Mouse (Mus musculus): Measurements from ENCODE around the gene Rnf167. TPM values are rescaled to one million over a fixed set of nuclear protein-coding genes. Genes with fewer than 3 reads are reported as not detected.

Rnf167 gene
- total RNA-seq (2021) = 100 to 1,000 TPM in 1 of 2 experiments, 10 to 100 TPM in 1; 76.9 to 106 TPM
- polyA plus RNA-seq (2012; rRNA removed) = 91.4 and 101 TPM in 2 replicates
- long read RNA-seq, transcript Rnf167-201 (9 exons, 1,833 nt) = major isoform, 35 of 50 reads
- long read RNA-seq, partial matches to known transcripts = 3 of 50 reads
- long read RNA-seq, other reads (novel, unspliced or antisense) = 12 of 50 reads

GRCm38 (mm10) chr11:70646691-70647650, at the start of gene Rnf167, which contains the start of gene Slc25a11:
Gene Rnf167, plus strand, starts transcription at chr11:70647235.
Gene Slc25a11, minus strand, starts transcription at chr11:70647479.
- DNase-seq = peak; percentile 97

GRCm38 (mm10) chr11:70597301-70597700, 49.7 kb upstream of the Rnf167 start:
- DNase-seq = no peak

GRCm38 (mm10) chr11:70598451-70598953, 48.5 kb upstream of the Rnf167 start:
- DNase-seq = no peak

GRCm38 (mm10) chr11:70605024-70605566, 41.9 kb upstream of the Rnf167 start:
- peak; percentile 78 for DNase-seq

GRCm38 (mm10) chr11:70606717-70607116, 40.3 kb upstream of the Rnf167 start:
- DNase-seq = no peak

GRCm38 (mm10) chr11:70607611-70608010, 39.4 kb upstream of the Rnf167 start:
- DNase-seq = no peak

GRCm38 (mm10) chr11:70608381-70609066, 38.5 kb upstream of the Rnf167 start:
- DNase-seq = peak; percentile 30

GRCm38 (mm10) chr11:70610752-70611151, 36.3 kb upstream of the Rnf167 start:
- DNase-seq = no peak

- no peak for DNase-seq
Observed at GRCm38 (mm10) chr11:70612505-70612904, 34.5 kb upstream of the Rnf167 start.

GRCm38 (mm10) chr11:70615074-70615473, 32.0 kb upstream of the Rnf167 start:
- DNase-seq = peak; percentile 82

- DNase-seq = no peak
Observed at GRCm38 (mm10) chr11:70615516-70616093, 31.4 kb upstream of the Rnf167 start, which contains the start of gene 4930544D05Rik. Gene 4930544D05Rik, plus strand, starts transcription at chr11:70615848.

- no peak for DNase-seq
Observed at GRCm38 (mm10) chr11:70619101-70619500, 27.9 kb upstream of the Rnf167 start, which contains the start of gene Chrne. Gene Chrne, minus strand, starts transcription at chr11:70619216.

- DNase-seq = no peak
Observed at GRCm38 (mm10) chr11:70621972-70622814, 24.8 kb upstream of the Rnf167 start.

- peak; percentile 51 for DNase-seq
Observed at GRCm38 (mm10) chr11:70623053-70623742, 23.8 kb upstream of the Rnf167 start.

- DNase-seq = no peak
Observed at GRCm38 (mm10) chr11:70625473-70625872, 21.6 kb upstream of the Rnf167 start.

GRCm38 (mm10) chr11:70626877-70627276, 20.2 kb upstream of the Rnf167 start:
- DNase-seq = no peak

GRCm38 (mm10) chr11:70628431-70628830, 18.6 kb upstream of the Rnf167 start:
- DNase-seq = no peak

GRCm38 (mm10) chr11:70629557-70629956, 17.5 kb upstream of the Rnf167 start:
- DNase-seq = no peak

GRCm38 (mm10) chr11:70630129-70630528, 16.9 kb upstream of the Rnf167 start:
- no peak for DNase-seq

- no peak for DNase-seq
Observed at GRCm38 (mm10) chr11:70635601-70636000, 11.4 kb upstream of the Rnf167 start.
